Mouse (Mus musculus) lung, postnatal 0 days (tissue): ENCODE data around the gene Nckap5.

Experiments used
- CTCF ChIP-seq: IDR thresholded peaks from 2 replicates; pipeline ENCODE4 v1.5.1; 2016; ENCODE audit warnings: antibody characterized with exemption, mild to moderate bottlenecking
- EP300 ChIP-seq: IDR thresholded peaks from 2 replicates; pipeline ENCODE4 v1.6.1; 2016; ENCODE audit warnings: antibody characterized with exemption, mild to moderate bottlenecking, control low read depth

GRCm38 (mm10) chr1:126679348-126679747 lies 151.3 kb downstream of the Nckap5 start:
- TF ChIP-seq EP300 (no peak), CTCF (no peak)
